Mouse (Mus musculus) neutrophil, adult 5-6 weeks (primary cell): ENCODE results near the gene Gm21987. TPM values are rescaled to one million over a fixed set of nuclear protein-coding genes. Genes with fewer than 3 reads are reported as not detected.

Experiments used
- ATAC-seq: fragments of 151-379, 151-347 bp; 2 replicates; pipeline ENCODE4 v1.8.0; 2017; ENCODE audit warnings: mild to moderate bottlenecking, moderate TSS enrichment; ENCODE audit not compliant: insufficient number of reproducible peaks, poor library complexity, low FRiP score, severe bottlenecking; ENCODE audit errors: extremely low read depth
- total RNA-seq: library from RNA; stranded (forward); fragments of 200-1000 nt; gene quantifications from 2 replicates; pipeline ENCODE4 v1.2.3, GENCODE M21; 2017

Gm21987 gene
- total RNA-seq, 1 experiment from 2014 or later, result not detected

DNA sequence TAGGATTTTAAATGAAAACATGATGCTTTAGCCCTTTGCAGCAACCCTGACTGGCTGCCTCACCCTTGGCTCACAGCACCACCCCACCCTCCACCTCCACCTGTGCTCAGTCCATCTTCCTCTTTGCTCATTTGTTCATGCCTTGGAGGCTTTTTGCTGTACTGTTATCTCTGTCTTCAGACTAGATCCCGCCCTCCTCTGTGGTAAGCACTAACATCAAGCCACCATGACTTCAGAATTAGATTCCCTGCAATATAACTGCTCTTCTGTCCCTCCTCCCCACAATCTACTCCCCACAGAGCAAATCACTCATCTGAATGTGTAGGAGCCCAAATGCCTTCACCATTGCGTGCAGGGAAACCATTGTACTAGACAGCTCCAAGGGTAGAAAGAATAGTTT, 36.8 kb downstream of the Gm21987 start:
- no peak for ATAC-seq

DNA sequence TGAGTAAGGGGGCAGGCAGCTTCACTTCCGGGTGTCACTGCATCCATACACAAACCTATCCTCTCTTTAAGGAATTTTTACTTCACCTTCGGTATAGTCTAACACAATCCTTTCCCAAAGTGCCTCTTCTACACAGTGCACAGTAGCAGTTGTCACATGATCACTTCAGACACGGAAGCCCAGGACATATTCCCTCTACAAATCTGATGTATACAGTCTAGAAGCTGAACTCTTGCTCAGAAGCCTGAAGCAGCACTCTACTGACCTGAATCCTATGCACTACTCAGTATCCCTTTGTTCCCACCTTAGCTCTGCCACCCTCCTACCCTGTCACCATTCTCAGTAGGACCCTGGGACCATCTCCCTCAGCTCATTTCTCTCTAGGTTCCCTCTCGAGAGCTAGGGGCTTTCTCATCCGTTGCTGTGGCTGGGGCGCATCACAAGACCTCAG, 38.4 kb downstream of the Gm21987 start:
- ATAC-seq, result no peak

DNA sequence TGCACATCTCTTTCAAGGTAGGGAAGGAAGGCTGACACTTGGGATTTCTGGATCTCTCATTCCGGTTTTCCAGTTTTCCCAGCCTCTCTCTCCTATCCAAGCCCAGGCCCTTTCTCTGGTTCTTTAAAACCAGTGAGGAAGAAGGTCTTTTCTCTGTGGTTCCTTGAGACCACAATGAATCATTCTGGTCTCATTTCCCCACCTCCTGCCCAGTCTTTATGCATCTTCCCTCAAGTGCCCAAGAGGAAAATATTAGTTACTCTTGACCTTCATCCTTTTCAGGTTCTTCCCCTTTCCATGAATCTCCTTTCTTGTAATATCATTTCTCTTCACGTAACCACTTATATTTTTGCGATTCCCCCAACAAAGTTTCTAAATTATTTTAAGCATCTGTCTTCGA, 38.9 kb downstream of the Gm21987 start:
- ATAC-seq, result no peak

DNA sequence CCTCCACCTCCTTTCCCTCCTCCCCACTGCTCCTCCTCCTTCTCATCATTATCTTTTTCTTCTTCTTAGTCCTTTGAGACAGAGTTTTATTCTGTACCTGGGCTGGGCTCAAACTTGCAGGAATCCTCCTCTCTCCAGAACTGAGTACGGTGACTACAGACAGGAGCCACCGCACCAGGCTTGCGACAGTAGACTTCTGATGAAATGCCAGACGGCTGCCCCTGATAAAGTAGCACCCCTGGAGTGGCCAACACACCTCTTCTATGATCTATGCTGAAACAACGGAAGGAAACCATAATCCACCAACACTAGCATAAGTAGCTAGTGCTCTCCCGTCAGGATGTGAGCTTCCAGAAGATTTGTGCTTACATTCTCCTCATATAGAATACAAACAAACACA, 40.5 kb downstream of the Gm21987 start:
- ATAC-seq, result no peak

DNA sequence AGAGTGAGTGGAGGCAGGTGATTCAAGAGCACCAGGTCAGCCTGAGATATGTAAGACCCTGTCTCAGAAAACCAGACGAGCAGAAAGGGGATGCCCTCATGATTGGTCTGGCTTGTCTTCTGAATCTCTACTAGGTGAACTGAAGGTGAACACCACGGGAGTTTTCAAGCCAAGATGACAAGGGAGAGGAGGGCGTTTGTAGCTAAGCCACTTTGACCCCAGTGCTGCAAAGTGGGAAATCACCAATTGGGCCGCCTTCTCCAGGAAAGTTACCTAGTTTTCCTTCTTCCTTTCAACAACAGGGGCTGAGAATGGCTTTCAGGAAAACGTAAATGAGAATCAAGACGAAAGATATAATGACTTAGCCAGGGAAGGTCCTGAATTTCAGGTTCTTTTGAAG, 41.9 kb downstream of the Gm21987 start:
- no peak for ATAC-seq

DNA sequence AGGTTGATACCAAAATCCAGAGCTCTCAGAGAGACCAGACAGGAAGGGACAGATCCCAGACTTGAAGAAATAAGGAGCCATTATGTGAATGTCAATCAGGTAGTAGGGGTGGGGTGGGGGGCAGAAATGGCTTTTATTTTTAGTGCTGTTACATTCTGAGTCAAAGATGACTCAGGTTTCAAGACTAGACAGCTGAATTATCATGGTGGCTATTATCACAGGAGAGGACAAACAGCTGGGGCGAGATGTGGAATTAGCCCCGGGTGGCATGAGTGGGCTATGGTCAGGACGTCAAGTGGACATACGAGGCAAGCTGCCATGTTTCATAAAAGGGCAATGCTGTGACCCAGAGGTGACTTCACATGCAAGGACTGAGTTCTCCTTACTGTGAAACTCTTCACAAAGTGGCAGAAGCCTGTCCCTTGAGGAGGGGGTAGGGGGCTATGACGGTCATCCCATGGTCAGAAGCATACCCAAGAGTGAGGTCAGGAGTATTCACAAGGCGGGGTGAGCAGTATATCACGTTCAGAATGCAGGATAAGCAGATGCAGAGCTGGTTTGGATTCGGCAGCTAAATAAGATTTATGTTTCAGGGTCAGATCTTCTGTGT, 42.5 kb downstream of the Gm21987 start:
- ATAC-seq, result no peak

DNA sequence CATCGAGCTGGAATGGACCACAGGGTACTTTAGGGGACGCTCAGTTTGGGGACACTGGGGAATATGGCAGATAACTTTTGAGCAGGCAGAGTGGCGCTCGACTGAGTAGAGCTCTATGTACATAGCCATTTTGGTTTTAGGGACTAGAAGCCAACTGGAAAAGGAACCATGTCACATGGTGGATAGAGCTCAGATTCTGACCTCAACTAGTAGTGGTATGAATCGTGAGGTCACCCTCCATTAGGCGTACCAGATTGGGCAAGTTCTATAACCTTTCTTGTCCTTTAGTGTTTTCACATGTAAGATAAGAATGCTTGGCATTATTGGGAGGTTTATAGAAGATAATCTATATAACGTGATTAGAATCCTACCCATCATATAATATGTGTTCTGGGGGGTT, 43.5 kb downstream of the Gm21987 start:
- ATAC-seq, result no peak

- no peak for ATAC-seq
Measured at GRCm38 (mm10) chr16:38392126-38392894, 45.5 kb downstream of the Gm21987 start.

- ATAC-seq, result peak; percentile 85
Measured at GRCm38 (mm10) chr16:38394191-38394618, 47.4 kb downstream of the Gm21987 start.

DNA sequence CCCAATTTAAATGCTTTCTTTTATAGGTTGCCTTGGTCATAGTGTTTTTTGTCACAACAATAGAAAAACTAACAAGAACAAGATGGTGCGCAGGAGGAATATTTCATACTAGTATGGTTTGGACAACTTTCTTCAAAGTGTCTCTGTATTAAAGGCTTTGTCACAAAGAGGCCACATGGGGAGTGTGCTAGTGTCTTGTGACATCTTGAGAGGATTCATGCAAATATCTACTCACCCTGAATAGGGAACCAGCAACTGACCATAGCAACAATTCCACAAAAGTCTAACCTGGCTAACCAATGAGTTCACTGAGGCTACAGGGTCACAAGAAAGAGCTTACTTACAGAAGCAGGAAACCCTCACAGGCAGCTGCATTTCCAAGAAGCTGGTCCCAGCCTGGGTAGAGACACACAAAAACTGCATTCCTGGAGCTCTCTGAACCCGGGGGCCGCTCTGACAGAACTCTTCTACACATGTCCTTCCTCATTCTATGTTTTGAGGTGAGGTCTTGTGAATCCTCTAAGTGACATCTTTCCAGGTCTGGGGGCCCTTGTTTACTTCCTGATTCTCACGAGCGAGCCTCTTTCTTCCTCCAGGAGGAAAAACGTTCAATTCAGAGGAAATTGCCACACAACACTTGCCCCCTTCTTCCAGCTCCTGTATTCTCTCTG, 48.4 kb downstream of the Gm21987 start:
- ATAC-seq, result peak; percentile 20; the same call in 1 of the 2 replicates

- peak; percentile 71 for ATAC-seq
Measured at GRCm38 (mm10) chr16:38396155-38396554, 49.3 kb downstream of the Gm21987 start.

DNA sequence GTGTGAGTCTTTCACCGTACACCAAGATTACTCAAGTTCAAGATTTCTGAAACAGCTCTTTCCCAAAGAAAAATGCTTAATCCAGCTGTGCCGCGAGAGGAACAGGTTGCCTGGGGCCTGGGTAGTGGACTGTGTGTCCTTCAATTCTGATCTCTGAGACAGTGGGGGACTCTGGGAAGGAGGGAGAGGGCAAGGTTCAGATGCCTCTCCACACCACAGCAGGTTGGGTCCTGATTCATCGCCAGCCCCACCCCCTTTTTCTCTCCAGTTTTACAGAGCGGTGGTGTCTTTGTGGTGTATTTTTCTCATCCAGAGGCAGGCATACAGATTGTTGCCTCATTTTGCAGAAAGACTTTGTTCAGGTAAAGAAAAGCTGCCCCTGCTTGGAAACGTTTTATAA, 51.4 kb downstream of the Gm21987 start:
- ATAC-seq, result no peak

GRCm38 (mm10) chr16:38399076-38399475, 52.2 kb downstream of the Gm21987 start:
- no peak for ATAC-seq

DNA sequence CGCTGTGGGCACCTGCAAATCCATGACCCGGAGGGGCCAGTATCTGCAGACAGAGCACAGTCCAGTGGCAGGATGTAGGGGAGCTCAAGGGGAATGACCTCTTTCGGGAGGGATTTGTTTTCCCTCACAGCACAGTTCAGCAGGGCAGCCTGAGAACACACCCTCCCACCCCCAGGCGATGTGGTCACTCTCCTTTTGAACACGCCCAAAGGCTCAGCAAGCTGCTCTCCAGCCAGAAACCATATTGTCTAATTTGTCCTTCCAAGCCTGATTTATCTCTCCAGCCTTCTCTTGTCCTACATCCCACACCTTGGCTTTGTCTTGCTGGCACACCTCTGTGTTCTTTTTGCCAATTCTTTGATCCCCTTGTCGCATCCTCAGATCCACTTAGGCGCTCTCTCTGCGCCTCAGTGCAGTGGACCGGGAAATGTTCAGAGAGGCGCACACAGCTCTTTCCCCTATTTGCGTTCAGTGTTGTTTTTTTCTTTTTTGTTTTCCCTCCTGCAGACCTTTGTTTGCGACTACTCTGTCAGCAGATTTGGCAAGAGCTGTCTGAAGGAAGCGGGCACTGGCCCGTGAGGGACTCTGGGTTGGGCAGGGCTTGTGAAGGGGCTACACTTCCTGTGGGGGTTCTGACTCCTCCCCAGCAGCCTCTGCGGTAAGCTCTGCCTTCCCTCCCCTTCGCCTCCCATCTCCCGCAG, 52.8 kb downstream of the Gm21987 start:
- ATAC-seq, result peak; percentile 21

DNA sequence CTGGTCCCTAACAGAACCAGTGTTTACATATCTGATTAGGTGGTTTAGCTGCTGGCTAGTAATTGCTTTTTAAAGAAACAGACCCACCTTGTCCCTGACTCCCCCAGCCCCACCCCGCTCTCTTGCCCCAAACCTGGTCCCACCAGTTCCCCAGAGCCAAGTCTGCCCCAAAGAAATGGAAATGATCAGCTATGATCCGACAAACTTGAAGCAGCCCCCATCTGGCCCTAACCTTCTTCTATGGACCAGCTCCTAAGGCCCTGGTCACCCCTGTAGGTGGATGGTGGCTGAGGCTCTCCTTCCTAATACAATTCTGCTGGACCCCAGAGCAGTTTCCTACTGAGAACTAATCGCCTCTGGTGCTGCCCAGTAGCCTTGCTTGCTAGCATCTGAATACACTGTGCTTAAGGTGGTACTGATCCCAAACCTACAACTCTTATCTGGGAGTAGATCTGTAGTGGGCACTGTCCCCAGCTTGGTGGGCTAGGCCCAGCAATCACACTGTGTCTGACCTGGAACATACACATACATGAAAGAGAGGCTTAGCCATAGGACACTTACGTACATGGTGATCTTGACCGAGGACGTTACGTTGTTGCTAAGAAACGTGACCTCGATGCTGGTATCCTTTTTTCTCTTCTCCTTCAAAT, 53.6 kb downstream of the Gm21987 start:
- no peak for ATAC-seq

- ATAC-seq, result no peak
Measured at GRCm38 (mm10) chr16:38401468-38401867, 54.6 kb downstream of the Gm21987 start.

GRCm38 (mm10) chr16:38403639-38404038, 56.8 kb downstream of the Gm21987 start:
- ATAC-seq, result peak; percentile 83

GRCm38 (mm10) chr16:38406293-38406692, 59.5 kb downstream of the Gm21987 start:
- ATAC-seq, result no peak

- peak; percentile 35; the same call in 1 of the 2 replicates for ATAC-seq
Measured at GRCm38 (mm10) chr16:38406708-38407107, 59.9 kb downstream of the Gm21987 start.
